Mouse (Mus musculus) heart, embryonic 10.5 days (tissue): ENCODE results near the gene Camsap1. TPM values are rescaled to one million over a fixed set of nuclear protein-coding genes. Genes with fewer than 3 reads are reported as not detected.

Source experiments
- polyA plus RNA-seq: library from polyadenylated mRNA; unstranded; fragments of >200 nt; fragmentation: Nextera tagmentation; extraction: Ambion mirVana; gene quantifications from 2 replicates; pipeline ENCODE4 v1.2.1, GENCODE M21; 2016

The Camsap1 gene
- polyA plus RNA-seq, 1 experiment from 2014 or later = 13.9 TPM

Other genes starting within 250 kb of the Camsap1 start
- gene Obp2b, start 246.3 kb downstream of the Camsap1 start, polyA plus RNA-seq = not detected in 2 replicates
- gene Lcn3, start 217.7 kb downstream of the Camsap1 start, polyA plus RNA-seq = not detected in 2 replicates
- not detected in 2 replicates for gene Lcn11, start 206.3 kb downstream of the Camsap1 start, polyA plus RNA-seq
- gene Gm13539, start 201.0 kb downstream of the Camsap1 start, polyA plus RNA-seq = not detected in 2 replicates
- gene Glt6d1, start 167.4 kb downstream of the Camsap1 start, polyA plus RNA-seq = not detected in 2 replicates
- not detected in 2 replicates for gene Lcn9, start 160.1 kb downstream of the Camsap1 start, polyA plus RNA-seq
- gene Sohlh1, start 136.0 kb downstream of the Camsap1 start, polyA plus RNA-seq = not detected in 2 replicates
- gene Kcnt1, start 119.5 kb downstream of the Camsap1 start, polyA plus RNA-seq = 0.06 TPM in 1 of 2 replicates, not detected in the other
- gene Ubac1, start 38.5 kb upstream of the Camsap1 start, polyA plus RNA-seq = 116 and 127 TPM in 2 replicates
- gene Nacc2, start 139.9 kb upstream of the Camsap1 start, polyA plus RNA-seq = 5.1 and 5.4 TPM in 2 replicates
- 0.09 and 0.48 TPM in 2 replicates for gene Lhx3, start 225.0 kb upstream of the Camsap1 start, polyA plus RNA-seq